Mouse (Mus musculus): ENCODE data around the gene Usp39. TPM values are rescaled to one million over a fixed set of nuclear protein-coding genes. Genes with fewer than 3 reads are reported as not detected.

The Usp39 gene
- 52.6 and 60.6 TPM in 2 replicates for polyA plus RNA-seq (2015; fragmentation: Nextera tagmentation; extraction: Ambion mirVana)

DNA sequence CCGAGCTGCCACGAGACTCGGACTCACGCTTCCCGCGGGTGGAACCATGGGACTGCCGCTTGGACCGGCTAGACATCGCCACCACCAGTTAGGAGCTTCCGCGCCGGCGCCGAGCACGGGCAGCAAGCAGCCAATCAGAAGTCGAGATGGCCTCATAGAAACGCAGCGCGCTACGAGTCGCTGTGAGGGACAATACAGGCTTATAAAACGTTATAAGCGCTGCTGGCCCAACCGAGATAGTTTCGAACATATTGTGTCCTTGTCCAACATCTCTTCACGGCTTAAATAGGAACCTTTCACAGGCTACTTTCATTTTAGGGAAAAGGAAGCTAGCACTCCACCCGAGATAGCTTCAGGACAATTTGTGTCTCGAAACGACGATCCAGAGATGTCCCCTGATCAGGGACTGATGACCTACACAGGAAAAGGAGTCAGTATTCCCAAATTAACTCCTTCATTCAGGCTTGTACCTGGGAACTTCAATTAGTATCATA is at the start of gene Usp39:
Gene Usp39, minus strand, starts transcription at position 111 of the 494 bp plus-strand sequence.
- peak within 1 kb of the TSS; percentile 90 for H3K4me2 ChIP-seq
- peaks cover 42% of the 10 kb centered on the region for H3K36me3 ChIP-seq
- H3K27me3 ChIP-seq: no peaks in the 10 kb centered on the region
- peak within 1 kb of the TSS; percentile 88 for H3K9ac ChIP-seq
- under 1% methylated on average over 30 of the region's 30 CpGs for whole genome bisulfite sequencing (ENCODE audit: insufficient replicate concordance)
- H3K4me1 ChIP-seq (replicated peaks): peaks cover 80% of the 10 kb centered on the region
- DNase-seq (peak; percentile 88), ATAC-seq (ENCODE audit: low read depth) (peak; percentile 81)
- H3K27ac ChIP-seq: peak within 1 kb of the TSS; percentile 93
- no peaks in the 10 kb centered on the region for H3K9me3 ChIP-seq (replicated peaks)
- peak within 1 kb of the TSS; percentile 91 for H3K4me3 ChIP-seq (replicated peaks)

DNA sequence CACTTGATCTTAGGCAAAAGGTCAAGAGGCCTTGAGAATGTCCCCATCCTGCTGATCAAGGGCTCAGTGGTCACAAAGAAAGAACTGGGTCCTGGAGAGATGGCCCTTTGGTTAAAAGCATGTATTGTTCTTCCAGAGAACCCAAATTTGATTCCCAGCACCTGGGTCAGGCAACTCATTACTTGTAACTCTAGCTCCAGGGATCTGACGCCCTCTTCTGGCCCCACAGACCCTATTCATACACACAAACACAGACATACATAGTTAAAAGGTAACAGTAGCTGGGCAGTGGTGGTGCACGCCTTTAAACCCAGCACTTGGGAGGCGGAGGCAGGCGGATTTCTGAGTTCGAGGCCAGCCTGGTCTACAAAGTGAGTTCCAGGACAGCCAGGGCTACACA is 47.4 kb upstream of the Usp39 start:
- peaks cover 71% of the 10 kb centered on the region for H3K4me1 ChIP-seq (replicated peaks)
- 85% methylated on average over 5 of the region's 5 CpGs for WGBS (ENCODE audit: insufficient replicate concordance)
- peak overlapping the region; percentile 93 for H3K4me2 ChIP-seq
- H3K27me3 ChIP-seq: no peaks in the 10 kb centered on the region
- peak overlapping the region; percentile 98; the same call in 1 of the 2 replicates for H3K9ac ChIP-seq
- peak overlapping the region; percentile 84 for H3K4me3 ChIP-seq (replicated peaks)
- H3K9me3 ChIP-seq (replicated peaks): no peaks in the 10 kb centered on the region
- no peak for ATAC-seq (ENCODE audit: low read depth)
- peak overlapping the region; percentile 100 for H3K27ac ChIP-seq
- no peak for DNase-seq
- peaks cover 37% of the 10 kb centered on the region for H3K36me3 ChIP-seq

DNA sequence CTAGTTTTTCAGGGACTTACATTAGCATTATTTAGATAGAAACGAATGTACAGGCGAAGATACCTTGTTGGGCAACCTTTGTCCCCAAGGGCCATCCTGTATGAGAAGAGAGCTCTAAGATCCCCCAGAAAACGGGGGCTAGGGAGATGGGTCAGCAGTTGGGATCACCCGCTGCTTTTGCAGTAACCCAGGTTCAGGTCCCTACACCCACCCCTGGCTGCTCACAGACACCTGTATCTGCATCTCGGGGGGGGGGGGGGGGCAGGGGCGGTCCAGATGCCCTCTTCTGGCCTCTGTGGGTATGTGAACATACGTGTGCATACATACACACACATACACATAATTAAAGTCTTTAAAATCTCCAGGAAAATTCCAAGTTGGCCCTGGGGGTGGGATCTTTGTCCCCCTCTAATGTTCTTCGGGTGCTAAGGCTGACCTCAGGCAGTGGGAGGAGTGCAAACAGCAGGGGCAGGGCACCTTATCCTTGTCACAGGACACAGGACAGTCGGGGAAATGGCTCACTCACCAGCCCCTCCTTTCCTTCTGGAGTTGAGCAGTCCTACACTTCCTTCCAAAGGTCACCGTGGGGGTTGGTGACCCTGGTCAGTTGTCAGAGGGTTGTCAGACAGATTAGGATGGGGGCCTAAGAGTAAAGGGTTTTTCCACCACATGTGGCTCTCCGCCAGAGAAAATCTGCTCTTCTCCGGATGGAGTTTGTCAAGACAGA is 46.0 kb upstream of the Usp39 start:
- Histone ChIP-seq H3K9ac (peak overlapping the region; percentile 98), H3K9me3 (replicated peaks) (no peaks in the 10 kb centered on the region), H3K4me1 (replicated peaks) (peaks cover 75% of the 10 kb centered on the region), H3K27me3 (no peaks in the 10 kb centered on the region), H3K4me3 (replicated peaks) (peak overlapping the region; percentile 84), H3K27ac (peak overlapping the region; percentile 100), H3K4me2 (peak overlapping the region; percentile 93), H3K36me3 (peaks cover 47% of the 10 kb centered on the region)
- DNase-seq (peak; percentile 67), ATAC-seq (ENCODE audit: low read depth) (peak; percentile 71)
- WGBS (ENCODE audit: insufficient replicate concordance): 3% methylated on average over 12 of the region's 12 CpGs

DNA sequence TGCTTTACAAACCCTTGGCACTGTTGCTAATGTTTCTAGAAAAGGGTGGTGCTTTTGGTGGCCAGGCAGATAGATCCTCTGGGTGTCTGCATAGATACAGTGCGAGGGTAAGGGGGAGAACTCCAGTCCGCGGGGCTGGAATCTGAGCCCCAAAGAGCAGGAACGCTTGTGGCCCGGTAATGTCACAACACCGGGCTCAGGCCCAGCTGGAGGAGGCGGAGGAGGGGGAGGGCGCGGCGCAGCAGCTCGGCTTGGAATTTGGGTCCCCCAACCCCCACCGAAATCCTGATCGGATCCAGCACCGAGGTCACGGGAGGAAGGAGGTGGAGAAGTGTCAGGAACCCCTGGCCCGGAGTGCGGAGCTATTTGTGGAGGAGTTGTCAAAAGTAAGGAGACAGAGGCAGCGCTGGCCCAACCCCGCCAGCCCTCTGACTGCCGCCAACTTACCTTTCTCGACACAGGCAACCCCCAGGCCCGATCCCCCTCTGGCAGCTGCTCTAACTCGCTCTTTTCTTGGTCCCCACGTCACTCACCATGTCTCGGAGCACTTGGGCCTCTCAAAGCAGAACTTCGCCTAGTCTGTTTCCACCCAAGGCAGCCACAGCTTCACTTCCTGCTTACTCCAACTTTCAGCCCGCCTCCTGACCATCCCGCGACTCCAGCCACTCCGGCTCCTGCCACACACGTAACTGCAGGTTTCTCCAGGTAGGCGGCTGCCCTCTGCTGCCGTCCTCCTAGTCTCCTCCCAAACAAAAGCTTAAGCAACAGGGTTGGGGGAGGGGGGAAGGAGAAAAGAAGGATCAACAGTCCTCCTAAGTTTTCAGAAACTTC is 45.2 kb upstream of the Usp39 start, which contains the start of gene Vamp8:
Gene Vamp8, minus strand, starts transcription at position 763 of the 831 bp plus-strand sequence.
- H3K9ac ChIP-seq: peak within 1 kb of the TSS; percentile 98
- WGBS (ENCODE audit: insufficient replicate concordance): under 1% methylated on average over 33 of the region's 33 CpGs
- H3K4me1 ChIP-seq (replicated peaks): peaks cover 76% of the 10 kb centered on the region
- H3K27ac ChIP-seq: peak within 1 kb of the TSS; percentile 100
- peak within 1 kb of the TSS; percentile 84 for H3K4me3 ChIP-seq (replicated peaks)
- H3K36me3 ChIP-seq: peaks cover 55% of the 10 kb centered on the region
- ATAC-seq (ENCODE audit: low read depth) (peak; percentile 43), DNase-seq (peak; percentile 66)
- peak within 1 kb of the TSS; percentile 93 for H3K4me2 ChIP-seq
- no peaks in the 10 kb centered on the region for H3K9me3 ChIP-seq (replicated peaks)
- H3K27me3 ChIP-seq: no peaks in the 10 kb centered on the region

DNA sequence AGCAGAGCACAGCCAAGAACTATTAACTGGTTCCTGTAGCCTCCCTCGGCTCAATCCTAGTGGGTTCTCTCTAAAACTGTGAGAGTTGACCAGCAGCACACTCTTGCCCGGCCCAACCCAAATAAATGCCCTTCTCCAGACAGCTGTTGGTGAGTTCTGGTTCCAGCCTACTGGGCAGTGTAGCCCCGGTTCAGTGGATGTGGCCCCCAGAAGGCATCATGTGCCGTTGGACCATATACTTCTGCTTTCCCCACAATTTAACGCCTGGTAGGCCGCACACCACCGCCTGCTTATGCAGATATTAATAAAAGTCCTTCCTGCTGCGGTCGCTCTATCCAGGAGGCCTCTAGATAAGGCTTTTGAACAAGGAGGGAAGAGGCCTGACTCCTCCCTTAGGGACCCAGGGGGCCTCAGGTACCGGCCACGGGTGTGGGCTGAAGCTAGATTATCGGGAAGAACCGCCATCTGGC is 44.5 kb upstream of the Usp39 start:
- DNase-seq: peak; percentile 90
- H3K27me3 ChIP-seq: no peaks in the 10 kb centered on the region
- WGBS (ENCODE audit: insufficient replicate concordance): under 1% methylated on average over 13 of the region's 13 CpGs
- peak; percentile 91 for ATAC-seq (ENCODE audit: low read depth)
- H3K27ac ChIP-seq: peak overlapping the region; percentile 100
- H3K9me3 ChIP-seq (replicated peaks): no peaks in the 10 kb centered on the region
- peak overlapping the region; percentile 84 for H3K4me3 ChIP-seq (replicated peaks)
- peak overlapping the region; percentile 93 for H3K4me2 ChIP-seq
- H3K4me1 ChIP-seq (replicated peaks): peaks cover 81% of the 10 kb centered on the region
- peaks cover 61% of the 10 kb centered on the region for H3K36me3 ChIP-seq
- H3K9ac ChIP-seq: peak overlapping the region; percentile 98

DNA sequence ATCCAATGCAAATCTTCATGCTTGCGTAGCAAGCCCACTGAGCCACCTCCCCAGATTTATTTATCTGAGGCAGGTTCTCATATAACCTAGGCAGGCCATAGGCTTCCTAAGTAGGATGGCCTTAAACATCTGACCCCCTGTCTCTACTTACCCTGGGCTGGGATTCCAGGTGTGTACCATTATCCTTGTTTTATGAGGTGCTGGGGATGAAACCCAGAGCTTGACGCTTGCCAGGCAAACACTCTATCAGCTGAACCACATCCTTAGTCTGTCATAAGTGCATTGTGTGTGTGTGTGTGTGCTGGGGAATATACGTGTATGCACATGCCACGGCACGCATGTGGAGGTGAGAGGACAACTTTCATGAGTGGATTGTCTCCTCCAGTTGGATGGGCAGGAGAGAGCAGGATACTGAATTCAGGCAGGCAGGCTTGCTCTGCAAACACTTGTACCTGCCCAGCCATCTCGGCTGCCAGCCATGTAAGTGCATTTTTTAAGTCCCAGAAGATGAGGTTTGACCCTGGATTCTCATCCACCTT is 43.9 kb upstream of the Usp39 start:
- 43% methylated on average over 6 of the region's 6 CpGs for WGBS (ENCODE audit: insufficient replicate concordance)
- ATAC-seq (ENCODE audit: low read depth) (no peak), DNase-seq (no peak)
- Histone ChIP-seq H3K27ac (peak overlapping the region; percentile 100), H3K9me3 (replicated peaks) (no peaks in the 10 kb centered on the region), H3K4me2 (peak overlapping the region; percentile 93), H3K36me3 (peaks cover 60% of the 10 kb centered on the region), H3K4me1 (replicated peaks) (peaks cover 81% of the 10 kb centered on the region), H3K27me3 (no peaks in the 10 kb centered on the region), H3K4me3 (replicated peaks) (peak overlapping the region; percentile 84), H3K9ac (peak overlapping the region; percentile 98)

DNA sequence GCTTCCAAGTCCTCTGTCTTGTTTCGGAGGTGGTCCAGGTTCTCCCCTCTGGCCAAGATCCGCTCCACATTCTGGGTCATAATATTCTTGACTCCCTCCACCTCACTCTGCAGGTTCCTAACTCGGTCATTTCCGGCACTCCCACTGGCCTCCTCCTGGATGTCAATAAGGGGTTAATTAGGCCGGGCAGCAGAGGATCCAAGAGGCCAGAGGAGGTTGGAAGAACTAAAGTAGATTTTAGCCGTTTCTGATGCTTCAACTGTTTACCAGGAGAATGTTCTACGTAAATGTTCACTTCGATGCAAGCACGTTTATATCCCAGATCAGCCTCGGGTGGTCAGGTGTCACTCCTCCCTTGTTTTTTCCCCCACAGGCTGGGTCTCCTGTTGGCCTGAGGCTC is 43.3 kb upstream of the Usp39 start:
- ATAC-seq (ENCODE audit: low read depth): no peak
- 47% methylated on average over 10 of the region's 10 CpGs for WGBS (ENCODE audit: insufficient replicate concordance)

DNA sequence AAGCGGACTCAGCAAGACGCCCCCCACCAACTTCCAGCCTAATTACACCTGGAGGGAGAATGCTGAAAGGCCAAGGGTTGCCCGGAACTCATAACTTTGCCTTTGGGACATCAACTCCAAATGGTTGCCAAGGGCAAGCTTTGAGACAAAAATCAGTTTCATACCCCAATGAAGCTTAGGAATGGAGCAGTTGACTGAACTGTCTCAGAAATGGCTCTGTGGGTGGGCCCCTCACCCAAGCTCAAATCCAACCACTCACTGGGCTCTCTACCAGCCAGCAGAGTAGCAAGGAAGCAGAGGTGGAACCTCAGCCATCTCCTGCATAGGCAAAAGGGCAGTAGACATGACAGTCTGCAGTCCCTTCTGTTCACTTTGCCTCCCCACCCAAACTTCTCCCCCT is 42.8 kb upstream of the Usp39 start:
- DNase-seq (no peak), ATAC-seq (ENCODE audit: low read depth) (no peak)
- Histone ChIP-seq H3K9me3 (replicated peaks) (no peaks in the 10 kb centered on the region), H3K27me3 (no peaks in the 10 kb centered on the region), H3K27ac (peak overlapping the region; percentile 100), H3K9ac (peak overlapping the region; percentile 98), H3K36me3 (peaks cover 53% of the 10 kb centered on the region), H3K4me1 (replicated peaks) (peaks cover 81% of the 10 kb centered on the region), H3K4me2 (peak overlapping the region; percentile 93), H3K4me3 (replicated peaks) (peak overlapping the region; percentile 84)
- WGBS (ENCODE audit: insufficient replicate concordance): 70% methylated on average over 3 of the region's 3 CpGs

More for the DNA sequence above, 43.3 kb upstream of the Usp39 start:
- Histone ChIP-seq H3K27ac (peak overlapping the region; percentile 100), H3K36me3 (peaks cover 57% of the 10 kb centered on the region), H3K27me3 (no peaks in the 10 kb centered on the region), H3K4me1 (replicated peaks) (peaks cover 81% of the 10 kb centered on the region), H3K9ac (peak overlapping the region; percentile 98), H3K9me3 (replicated peaks) (no peaks in the 10 kb centered on the region), H3K4me2 (peak overlapping the region; percentile 93), H3K4me3 (replicated peaks) (peak overlapping the region; percentile 84)
- no peak for DNase-seq

DNA sequence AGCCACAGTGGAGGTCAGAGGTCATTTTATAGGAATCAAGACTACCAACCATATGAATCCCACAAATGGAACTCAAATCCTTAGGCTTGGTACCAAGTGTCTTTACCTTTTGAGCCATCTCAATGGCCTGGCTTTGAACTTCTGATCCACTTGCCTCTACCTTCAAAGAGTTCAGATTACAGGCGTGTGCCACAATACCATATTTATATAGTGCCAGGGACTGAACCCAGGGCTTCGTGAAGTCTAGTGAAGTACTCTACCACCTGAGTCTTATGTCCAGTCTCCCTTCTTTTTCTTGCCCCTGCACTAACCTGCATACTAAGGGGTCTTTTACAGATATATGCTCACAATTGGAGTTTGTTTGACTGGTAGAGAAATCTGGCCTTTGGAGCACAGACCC is 41.6 kb upstream of the Usp39 start:
- peaks cover 82% of the 10 kb centered on the region for H3K4me1 ChIP-seq (replicated peaks)
- H3K4me2 ChIP-seq: 0 out of 2 replicates have a peak overlapping the region, but pooled peaks have one; percentile 9
- WGBS (ENCODE audit: insufficient replicate concordance): 90% methylated on average over 2 of the region's 2 CpGs

DNA sequence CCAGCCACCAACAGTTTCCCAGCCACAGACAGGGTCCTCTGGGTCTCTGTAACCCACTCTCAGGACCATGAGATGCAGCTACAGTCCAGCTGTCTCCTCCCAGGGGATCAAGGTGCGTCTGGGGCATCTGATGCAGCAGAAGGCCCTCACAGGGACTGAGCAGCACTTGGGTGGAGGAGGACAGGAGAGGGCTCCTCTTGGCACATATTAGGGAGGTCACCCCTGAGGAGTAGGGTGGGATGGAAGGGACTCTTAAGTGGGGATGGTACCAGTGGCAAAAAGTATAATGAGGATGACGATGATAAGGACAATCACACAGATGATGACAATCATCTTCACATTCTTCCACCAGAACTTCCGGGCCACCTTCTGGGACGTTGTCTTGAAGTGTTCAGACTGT is 40.3 kb upstream of the Usp39 start:
- Histone ChIP-seq H3K9ac (peak overlapping the region; percentile 39; the same call in 1 of the 2 replicates), H3K9me3 (replicated peaks) (no peaks in the 10 kb centered on the region), H3K4me2 (peak overlapping the region; percentile 18; the same call in 1 of the 2 replicates), H3K4me3 (replicated peaks) (no peak overlapping the region), H3K36me3 (peaks cover 45% of the 10 kb centered on the region), H3K27me3 (no peaks in the 10 kb centered on the region), H3K4me1 (replicated peaks) (peaks cover 85% of the 10 kb centered on the region), H3K27ac (peak overlapping the region; percentile 91)
- DNase-seq (no peak), ATAC-seq (ENCODE audit: low read depth) (no peak)
- WGBS (ENCODE audit: insufficient replicate concordance): 32% methylated on average over 4 of the region's 4 CpGs

More for the DNA sequence above, 41.6 kb upstream of the Usp39 start:
- no peak for ATAC-seq (ENCODE audit: low read depth)
- H3K4me3 ChIP-seq (replicated peaks): no peak overlapping the region
- no peaks in the 10 kb centered on the region for H3K27me3 ChIP-seq
- no peak for DNase-seq
- peak overlapping the region; percentile 91 for H3K27ac ChIP-seq
- peak overlapping the region; percentile 42 for H3K9ac ChIP-seq
- H3K36me3 ChIP-seq: peaks cover 45% of the 10 kb centered on the region
- no peaks in the 10 kb centered on the region for H3K9me3 ChIP-seq (replicated peaks)
